Mouse (Mus musculus): ENCODE measurements around the gene Slit1.

DNA sequence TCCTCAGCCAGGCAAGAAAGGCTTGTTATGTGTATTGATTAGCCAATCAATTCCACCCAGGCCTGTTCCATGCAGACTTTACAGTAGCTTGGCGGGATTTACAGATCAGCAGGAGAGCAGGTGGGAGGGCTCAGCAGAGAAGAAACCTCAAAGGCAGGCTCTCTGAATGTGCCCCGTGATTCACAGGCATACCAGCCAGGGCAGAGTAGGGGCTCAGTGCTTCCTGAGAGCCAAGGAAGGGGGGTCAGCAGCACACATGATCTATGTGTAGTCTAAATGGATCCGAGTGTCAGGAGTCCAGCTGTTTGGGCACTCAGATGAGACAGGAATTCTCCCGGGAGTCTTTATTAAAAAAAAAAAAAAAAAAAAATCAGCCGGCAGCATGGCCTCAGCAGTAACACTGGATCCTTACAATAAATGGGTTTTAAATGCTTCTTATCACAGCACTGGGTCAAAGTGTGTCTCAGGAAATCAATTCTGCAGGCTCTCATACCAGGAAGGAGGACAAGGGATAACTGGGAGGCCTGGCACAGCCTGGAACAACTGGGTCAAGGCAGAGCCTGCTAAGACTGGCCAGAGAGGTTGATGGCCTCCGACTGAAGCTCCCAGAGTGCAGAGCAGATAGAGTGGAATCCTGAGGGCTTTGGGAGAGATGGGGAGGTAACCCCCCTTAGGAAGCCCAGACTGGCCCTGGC, 88.2 kb downstream of the Slit1 start:
- TF ChIP-seq TAL1 (IDR thresholded peaks at IDR 0.05; ENCODE audit: low read length) (no peak), GATA1 (IDR thresholded peaks at IDR 0.05; ENCODE audit: low read length) (no peak)
